27 mouse cellular contexts compared by ENCODE assay signal in genomic region chr17:47313162-47313561, GRCm38 (mm10). TPM values are rescaled to one million over a fixed set of nuclear protein-coding genes. Genes with fewer than 3 reads are reported as not detected.
DNase-seq lines count a peak whose midpoint lies in the region; ATAC-seq and TF ChIP-seq lines count a peak whose summit lies in the region.
"Had no signal": no experiment of that assay in that cellular context is flagged by ENCODE, and none has a peak within 500 bp of the region (broad histone marks: within the 10 kb centered on the region; RNA-seq: fewer than 3 reads in every experiment).

No protein-coding gene starts in this region.

- H3K36me3 ChIP-seq in kidney, adult 2 months (ENCODE audit: control insufficient read depth, insufficient read depth, low read length) = no peaks in the 10 kb centered on the region
- peaks cover 31% of the 10 kb centered on the region for H3K36me3 ChIP-seq in kidney, embryonic 16.5 days (ENCODE audit: insufficient read depth, low read length)

- ATAC-seq in kidney, embryonic 16.5 days (ENCODE audit: low FRiP score, low TSS enrichment) = no peak
- ATAC-seq: forebrain, postnatal 0 days had no signal

- 95% methylated on average over 7 of the region's 7 CpGs for WGBS in kidney, adult 2 months
- 97% methylated on average over 7 of the region's 7 CpGs for WGBS in kidney, embryonic 16.5 days
- 97% methylated on average over 7 of the region's 7 CpGs for WGBS in lung, adult 2 months

- no peak for TF ChIP-seq POLR2A in kidney, adult 2 months (IDR thresholded peaks at IDR 0.05; ENCODE audit: low read depth, low read length)
- no peak for TF ChIP-seq POLR2A in lung, adult 2 months (IDR thresholded peaks at IDR 0.05; ENCODE audit: borderline replicate concordance, extremely low read depth, low read depth, low read length)

- DNase-seq in kidney, adult 2 months = no peak
- DNase-seq in lung, adult 2 months = no peak
- DNase-seq in lung, adult 18-20 months = no peak
- DNase-seq in ES-CJ7 (ENCODE audit: low read depth, low spot score) = peak; percentile 52
- peak; percentile 16 for DNase-seq in induced T-regulatory cell, adult 2 months (ENCODE audit: low read depth)
- DNase-seq in ovary, postnatal 14 days (ENCODE audit: low spot score) = no peak
- DNase-seq: adrenal gland, postnatal 14 days; cerebellum, adult 18-20 months; cerebellum, postnatal 10 days; forebrain, postnatal 0 days; heart, adult 2 months; heart, postnatal 4 days; kidney, adult 9 months; kidney, postnatal 25 days; layer of hippocampus, postnatal 36 days; lung, postnatal 4 days; retina, postnatal 1 day; right cerebral cortex, postnatal 25 days had no signal

- no peak overlapping the region for H3K4me2 ChIP-seq in kidney, embryonic 16.5 days (replicated peaks; ENCODE audit: low read depth, low read length)
- H3K4me2 ChIP-seq: embryonic facial prominence, embryonic 13.5 days; heart, embryonic 12.5 days; hindbrain, embryonic 13.5 days; limb, embryonic 15.5 days; midbrain, embryonic 12.5 days; stomach, embryonic 15.5 days had no signal

- no peaks in the 10 kb centered on the region for H3K27me3 ChIP-seq in kidney, adult 2 months (replicated peaks; ENCODE audit: control insufficient read depth, insufficient read depth, low read length)
- H3K27me3 ChIP-seq in kidney, embryonic 16.5 days (ENCODE audit: insufficient read depth, low read length) = no peaks in the 10 kb centered on the region
- H3K27me3 ChIP-seq: embryonic facial prominence, embryonic 13.5 days; heart, embryonic 12.5 days; hindbrain, embryonic 13.5 days; limb, embryonic 15.5 days; midbrain, embryonic 12.5 days; stomach, embryonic 15.5 days had no signal

- TF ChIP-seq CTCF in kidney, adult 2 months (conservative IDR thresholded peaks at IDR 0.05; ENCODE audit: insufficient read depth, insufficient read length, low read depth, low read length) = peak; percentile 11; the same call in 1 of the 2 replicates
- TF ChIP-seq CTCF in lung, adult 2 months (IDR thresholded peaks at IDR 0.05; ENCODE audit: insufficient read depth, low read length) = 0 out of 2 replicates have a peak, but pooled peaks have one; percentile 4

- H3K4me3 ChIP-seq in kidney, adult 2 months (ENCODE audit: insufficient read depth, low read depth, low read length) = no peak overlapping the region
- no peak overlapping the region for H3K4me3 ChIP-seq in kidney, embryonic 16.5 days (ENCODE audit: low read length)
- H3K4me3 ChIP-seq in lung, adult 2 months (replicated peaks; ENCODE audit: extremely low read depth, low read depth, low read length) = no peak overlapping the region
- H3K4me3 ChIP-seq: embryonic facial prominence, embryonic 13.5 days; forebrain, embryonic 10.5 days; heart, adult 2 months; heart, embryonic 12.5 days; hindbrain, embryonic 13.5 days; limb, embryonic 10.5 days; limb, embryonic 15.5 days; midbrain, embryonic 12.5 days; stomach, embryonic 15.5 days had no signal

- H3K4me1 ChIP-seq in kidney, adult 2 months (ENCODE audit: control insufficient read depth, insufficient read depth, low read length) = no peaks in the 10 kb centered on the region
- H3K4me1 ChIP-seq in kidney, embryonic 16.5 days (ENCODE audit: insufficient read depth, low read length) = no peaks in the 10 kb centered on the region
- no peaks in the 10 kb centered on the region for H3K4me1 ChIP-seq in lung, adult 2 months (ENCODE audit: control insufficient read depth, insufficient read depth, low read length)
- H3K4me1 ChIP-seq: embryonic facial prominence, embryonic 13.5 days; forebrain, embryonic 10.5 days; hindbrain, embryonic 13.5 days; limb, embryonic 10.5 days; limb, embryonic 15.5 days; midbrain, embryonic 12.5 days; stomach, embryonic 15.5 days had no signal

- H3K9ac ChIP-seq in kidney, embryonic 16.5 days (replicated peaks; ENCODE audit: low read length) = no peak overlapping the region
- H3K9ac ChIP-seq: embryonic facial prominence, embryonic 13.5 days; forebrain, postnatal 0 days; heart, embryonic 12.5 days; hindbrain, embryonic 13.5 days; limb, embryonic 15.5 days; midbrain, embryonic 12.5 days; stomach, embryonic 15.5 days had no signal

- H3K9me3 ChIP-seq in kidney, embryonic 16.5 days (ENCODE audit: low read length) = no peaks in the 10 kb centered on the region
- H3K9me3 ChIP-seq: embryonic facial prominence, embryonic 13.5 days; forebrain, embryonic 10.5 days; heart, embryonic 12.5 days; hindbrain, embryonic 13.5 days; limb, embryonic 10.5 days; limb, embryonic 15.5 days; midbrain, embryonic 12.5 days; stomach, embryonic 15.5 days had no signal

- no peak overlapping the region for H3K27ac ChIP-seq in kidney, adult 2 months (ENCODE audit: insufficient read depth, low read depth, low read length)
- no peak overlapping the region for H3K27ac ChIP-seq in kidney, embryonic 16.5 days (ENCODE audit: low read length)
- H3K27ac ChIP-seq: embryonic facial prominence, embryonic 13.5 days; forebrain, embryonic 10.5 days; heart, adult 2 months; hindbrain, embryonic 13.5 days; limb, embryonic 10.5 days; limb, embryonic 15.5 days; midbrain, embryonic 12.5 days; stomach, embryonic 15.5 days had no signal

RNA-seq across cellular contexts. Expression of gene Mrps10, which starts 55.5 kb away (rescaled TPM):
- 28.5 and 30.8 TPM in 2 replicates for polyA plus RNA-seq in kidney, adult 2 months (2012; rRNA removed)
- 80.0 and 83.3 TPM in 2 replicates for polyA plus RNA-seq in kidney, embryonic 16.5 days (2015; fragmentation: Nextera tagmentation; extraction: Ambion mirVana)
- polyA plus RNA-seq in lung, adult 2 months (2012; rRNA removed) = 15.5 and 18.8 TPM in 2 replicates

Comparison
In these comparisons a context has a peak if more than half of its experiments do, and no peak if none do; other contexts are left out.
1. DNase-seq: peak in ES-CJ7 (single experiment) and induced T-regulatory cell, adult 2 months (single experiment); none in kidney, adult 2 months (single experiment), lung, adult 2 months (single experiment), lung, adult 18-20 months (0 of 2) and ovary, postnatal 14 days (single experiment).